In the genomic region with DNA sequence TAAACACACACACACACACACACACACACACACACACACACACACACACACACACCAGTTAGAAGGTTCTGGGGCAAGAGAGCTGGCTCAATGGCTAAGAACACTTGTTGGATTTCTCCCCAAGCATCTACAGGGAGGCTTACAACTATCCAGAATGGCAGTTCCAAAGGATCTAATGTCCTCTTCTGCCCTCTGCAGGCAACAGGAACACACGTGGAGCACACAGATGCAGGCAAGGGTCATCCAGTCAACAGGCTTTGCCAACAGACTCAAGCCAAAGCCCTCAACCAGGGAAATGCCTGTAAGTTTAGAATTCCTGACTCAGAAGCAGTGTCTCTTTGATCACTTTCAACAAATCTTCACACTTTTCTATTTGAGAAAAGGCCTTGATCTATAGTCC, we compare ENCODE assay signal across 12 mouse cellular contexts. TPM values are rescaled to one million over a fixed set of nuclear protein-coding genes. Genes with fewer than 3 reads are reported as not detected.
DNase-seq lines count a peak whose midpoint lies in the region; ATAC-seq and TF ChIP-seq lines count a peak whose summit lies in the region.
"Had no signal": no experiment of that assay in that cellular context is flagged by ENCODE, and none has a peak within 500 bp of the region (broad histone marks: within the 10 kb centered on the region; RNA-seq: fewer than 3 reads in every experiment).

No protein-coding gene starts in this region.

- H3K36me3 ChIP-seq in liver, postnatal 0 days (replicated peaks; ENCODE audit: insufficient read depth, low read length) = peaks cover 32% of the 10 kb centered on the region
- H3K36me3 ChIP-seq in liver, embryonic 11.5 days (ENCODE audit: control insufficient read depth, insufficient read depth, low read length) = peaks cover 17% of the 10 kb centered on the region

- DNase-seq in gastrocnemius, adult 18-20 months (ENCODE audit: low spot score) = peak; percentile 33
- DNase-seq in gastrocnemius, postnatal 25 days = no peak
- DNase-seq in liver, postnatal 0 days = no peak
- no peak for DNase-seq in liver, embryonic 11.5 days (ENCODE audit: low spot score)
- peak; percentile 69 for DNase-seq in NIH3T3 (ENCODE audit: low read depth)
- DNase-seq in testis, postnatal 10 days (ENCODE audit: low spot score) = no peak
- no peak for DNase-seq in spleen, adult 12 weeks (ENCODE audit: low spot score)
- DNase-seq: cerebellum, postnatal 14 days; kidney, postnatal 14 days had no signal

- H3K4me1 ChIP-seq in liver, postnatal 0 days (ENCODE audit: insufficient read depth) = no peaks in the 10 kb centered on the region
- H3K4me1 ChIP-seq in liver, embryonic 11.5 days (replicated peaks; ENCODE audit: control insufficient read depth, insufficient read depth, low read length) = no peaks in the 10 kb centered on the region
- H3K4me1 ChIP-seq: forebrain, embryonic 12.5 days had no signal

- TF ChIP-seq CTCF in liver, postnatal 0 days (IDR thresholded peaks at IDR 0.05; ENCODE audit: low read depth) = peak; percentile 51

- no peak overlapping the region for H3K4me2 ChIP-seq in liver, postnatal 0 days (ENCODE audit: low read depth, low read length)
- H3K4me2 ChIP-seq in liver, embryonic 11.5 days = no peak overlapping the region
- H3K4me2 ChIP-seq: forebrain, embryonic 12.5 days; hindbrain, embryonic 15.5 days had no signal

- no peaks in the 10 kb centered on the region for H3K9me3 ChIP-seq in liver, postnatal 0 days (ENCODE audit: low read length)
- H3K9me3 ChIP-seq in liver, embryonic 11.5 days (ENCODE audit: control insufficient read depth, low read length) = no peaks in the 10 kb centered on the region
- H3K9me3 ChIP-seq: forebrain, embryonic 12.5 days; hindbrain, embryonic 15.5 days had no signal

- no peaks in the 10 kb centered on the region for H3K27me3 ChIP-seq in liver, postnatal 0 days (ENCODE audit: insufficient read depth, low read length)
- no peaks in the 10 kb centered on the region for H3K27me3 ChIP-seq in liver, embryonic 11.5 days (replicated peaks; ENCODE audit: control insufficient read depth, insufficient read depth, low read length)
- H3K27me3 ChIP-seq: forebrain, embryonic 12.5 days; hindbrain, embryonic 15.5 days had no signal

- no peak overlapping the region for H3K4me3 ChIP-seq in liver, postnatal 0 days (ENCODE audit: low read depth, low read length)
- H3K4me3 ChIP-seq in liver, embryonic 11.5 days (ENCODE audit: low read depth, low read length) = no peak overlapping the region
- H3K4me3 ChIP-seq: forebrain, embryonic 12.5 days; hindbrain, embryonic 15.5 days had no signal

- no peak overlapping the region for H3K9ac ChIP-seq in liver, postnatal 0 days (replicated peaks)
- H3K9ac ChIP-seq in liver, embryonic 11.5 days (ENCODE audit: low read depth, low read length) = no peak overlapping the region
- H3K9ac ChIP-seq: forebrain, embryonic 12.5 days; hindbrain, embryonic 15.5 days had no signal

- ATAC-seq in liver, postnatal 0 days = no peak
- no peak for ATAC-seq in liver, embryonic 11.5 days (replicated peaks; ENCODE audit: low FRiP score)
- 0 out of 2 replicates have a peak, but pooled peaks have one; percentile 42 for ATAC-seq in megakaryocyte-erythroid progenitor cell, adult 5-6 weeks (replicated peaks; ENCODE audit: low FRiP score, low TSS enrichment, poor library complexity, severe bottlenecking)

- no peak for TF ChIP-seq EP300 in liver, postnatal 0 days (IDR thresholded peaks at IDR 0.05; ENCODE audit: low read depth)

- H3K27ac ChIP-seq in liver, postnatal 0 days (ENCODE audit: low read depth) = no peak overlapping the region
- H3K27ac ChIP-seq in liver, embryonic 11.5 days (ENCODE audit: low read depth, low read length) = no peak overlapping the region
- H3K27ac ChIP-seq: forebrain, embryonic 12.5 days; hindbrain, embryonic 15.5 days had no signal

- WGBS in liver, postnatal 0 days (ENCODE audit: insufficient replicate concordance) = 52% methylated on average over 1 of the region's 1 CpGs
- WGBS in liver, embryonic 11.5 days = 33% methylated on average over 1 of the region's 1 CpGs

RNA-seq across cellular contexts. Expression of a gene that starts 36.6 kb away (rescaled TPM):
- total RNA-seq in gastrocnemius, adult 18-20 months (2021) = 10 to 100 TPM; 18.4 to 22.1 TPM
- 10 to 100 TPM; 20.1 to 21.6 TPM for total RNA-seq in gastrocnemius, postnatal 25 days (2021)
- polyA plus RNA-seq in liver, postnatal 0 days (2015; fragmentation: Nextera tagmentation; extraction: Ambion mirVana) = 8.5 and 11.8 TPM in 2 replicates
- 53.5 and 58.3 TPM in 2 replicates for polyA plus RNA-seq in liver, embryonic 11.5 days (2014; fragmentation: Nextera tagmentation; extraction: Ambion mirVana)
- total RNA-seq in megakaryocyte-erythroid progenitor cell, adult 5-6 weeks (2014; fragmentation: Nextera tagmentation) = 135 and 191 TPM in 2 replicates
- 76.4 and 185 TPM in 2 replicates for total RNA-seq in megakaryocyte-erythroid progenitor cell, adult 5-6 weeks (2017)

Comparison
In these comparisons a context has a peak if more than half of its experiments do, and no peak if none do; other contexts are left out.
1. DNase-seq: peak in gastrocnemius, adult 18-20 months (single experiment) and NIH3T3 (single experiment); none in gastrocnemius, postnatal 25 days (single experiment), liver, postnatal 0 days (single experiment), liver, embryonic 11.5 days (single experiment), testis, postnatal 10 days (single experiment) and spleen, adult 12 weeks (single experiment).